Mouse (Mus musculus): Measurements from ENCODE around the gene Atxn1. TPM values are rescaled to one million over a fixed set of nuclear protein-coding genes. Genes with fewer than 3 reads are reported as not detected.
A peak's percentile ranks its signal among the peaks of the same experiment; 100 is the strongest.

Atxn1 gene
- total and polyA plus RNA-seq, 3 experiments: 8.0 to 13.1 (median 9.7) TPM

- Histone ChIP-seq H3K4me2 (ENCODE audit: insufficient read depth, low read depth, poor library complexity, severe bottlenecking) (no peak overlapping the region), H3K9ac (ENCODE audit: insufficient read depth, low read depth) (no peak overlapping the region), H3K4me1 (ENCODE audit: control insufficient read depth in 1 of 2, insufficient read depth in 2 of 2) (peaks cover 0 to 15% of the 10 kb centered on the region in 2 experiments; a peak in 2 of 4 replicates), H3K9me3 (replicated peaks; ENCODE audit: low read length) (no peaks in the 10 kb centered on the region), H3K79me2 (replicated peaks; ENCODE audit: control insufficient read depth, extremely low read depth, insufficient read depth, poor library complexity, severe bottlenecking) (0 out of 2 replicates have a peak, but pooled peaks cover 5% of the 10 kb centered on the region), H3K27me3 (replicated peaks) (no peaks in the 10 kb centered on the region), H3K4me3 (replicated peaks in 1 of 3; ENCODE audit: low read depth in 2 of 3, low read length in 2 of 3, poor library complexity in 1 of 3) (no peak overlapping the region), H3K36me3 (replicated peaks in 1 of 2; ENCODE audit: control insufficient read depth in 1 of 2, insufficient read depth in 1 of 2, low read length in 1 of 2) (peaks cover 0 to 76% of the 10 kb centered on the region in 2 experiments), H3K27ac (ENCODE audit: insufficient read depth, low read depth) (no peak overlapping the region)
- DNase-seq (ENCODE audit: extremely low read depth): no peak
- dilution Hi-C loops (cut with MboI; ENCODE audit: extremely low pct_ligation_motif_present, extremely low pct_unique_long_range_greater_than_20kb, low sequenced_read_pairs): no loop called here
- in situ Hi-C loops (cut with MboI; ENCODE audit: low pct_ligation_motif_present, low pct_unique_long_range_greater_than_20kb, low sequenced_read_pairs): no loop called here
- TF ChIP-seq EP300 (IDR thresholded peaks at IDR 0.05; ENCODE audit: low read length) (no peak), JUND (conservative IDR thresholded peaks at IDR 0.05; ENCODE audit: low read depth, low read length) (no peak), E2F4 (IDR thresholded peaks at IDR 0.05; ENCODE audit: insufficient replicate concordance, low read depth, low read length) (no peak), TBP (conservative IDR thresholded peaks at IDR 0.05; ENCODE audit: low read depth, low read length) (no peak), NELFE (IDR thresholded peaks at IDR 0.05; ENCODE audit: low read depth, low read length) (no peak), ZNF384 (IDR thresholded peaks at IDR 0.05; ENCODE audit: low read depth, low read length) (no peak), CHD1 (IDR thresholded peaks at IDR 0.05; ENCODE audit: low read depth, low read length) (no peak)
Measured at GRCm38 (mm10) chr13:45590898-45591297, 373.9 kb downstream of the Atxn1 start.

DNA sequence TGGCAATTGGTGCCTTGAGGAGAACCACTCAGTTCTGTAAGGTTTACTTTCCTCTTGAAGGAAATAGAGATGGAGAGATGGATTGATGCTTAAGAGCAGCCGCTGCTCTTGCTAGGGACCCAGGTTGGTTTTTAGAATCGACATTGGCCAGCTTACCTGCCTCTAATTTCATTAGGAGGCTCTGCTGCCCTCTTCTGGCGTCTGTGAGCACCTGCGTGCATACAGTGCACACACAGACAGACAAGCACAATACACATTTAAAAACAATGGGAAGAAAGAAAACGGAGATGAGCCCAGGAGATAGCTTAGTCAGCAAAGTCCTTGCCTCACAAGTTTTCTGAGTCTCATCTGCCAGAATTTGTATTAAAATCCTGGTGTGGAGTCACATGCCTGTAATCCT is 381.7 kb downstream of the Atxn1 start:
- peak; percentile 12 for DNase-seq (ENCODE audit: extremely low read depth)
- peaks cover 3% of the 10 kb centered on the region for H3K9me3 ChIP-seq (replicated peaks; ENCODE audit: low read length)
- dilution Hi-C loops (cut with MboI; ENCODE audit: extremely low pct_ligation_motif_present, extremely low pct_unique_long_range_greater_than_20kb, low sequenced_read_pairs) (no loop called here), in situ Hi-C loops (cut with MboI; ENCODE audit: low pct_ligation_motif_present, low pct_unique_long_range_greater_than_20kb, low sequenced_read_pairs) (no loop called here)
- H3K4me3 ChIP-seq (replicated peaks in 1 of 3; ENCODE audit: low read depth in 2 of 3, low read length in 2 of 3, poor library complexity in 1 of 3): no peak overlapping the region
- H3K27me3 ChIP-seq (replicated peaks): no peaks in the 10 kb centered on the region
- no peaks in the 10 kb centered on the region for H3K79me2 ChIP-seq (replicated peaks; ENCODE audit: control insufficient read depth, extremely low read depth, insufficient read depth, poor library complexity, severe bottlenecking)
- H3K9ac ChIP-seq (ENCODE audit: insufficient read depth, low read depth): no peak overlapping the region
- peak; percentile 18 to 28; a peak in 2 of 4 replicates for TF ChIP-seq CTCF (conservative IDR thresholded peaks at IDR 0.05 in 1 of 2, IDR thresholded peaks at IDR 0.05 in 1 of 2; ENCODE audit: low read depth in 2 of 2, low read length in 2 of 2)
- no peak for TF ChIP-seq JUN (IDR thresholded peaks at IDR 0.05; ENCODE audit: insufficient read depth, low read depth, low read length)
- H3K4me2 ChIP-seq (ENCODE audit: insufficient read depth, low read depth, poor library complexity, severe bottlenecking): no peak overlapping the region
- peaks cover 11 to 86% of the 10 kb centered on the region in 2 experiments for H3K36me3 ChIP-seq (replicated peaks in 1 of 2; ENCODE audit: control insufficient read depth in 1 of 2, insufficient read depth in 1 of 2, low read length in 1 of 2)
- no peaks in the 10 kb centered on the region for H3K4me1 ChIP-seq (ENCODE audit: control insufficient read depth in 1 of 2, insufficient read depth in 2 of 2)
- no peak overlapping the region for H3K27ac ChIP-seq (ENCODE audit: insufficient read depth, low read depth)

- peaks cover 11 to 85% of the 10 kb centered on the region in 2 experiments for H3K36me3 ChIP-seq (replicated peaks in 1 of 2; ENCODE audit: control insufficient read depth in 1 of 2, insufficient read depth in 1 of 2, low read length in 1 of 2)
- peaks cover 3% of the 10 kb centered on the region for H3K9me3 ChIP-seq (replicated peaks; ENCODE audit: low read length)
- no peaks in the 10 kb centered on the region for H3K27me3 ChIP-seq (replicated peaks)
- TF ChIP-seq GABPA (IDR thresholded peaks at IDR 0.05; ENCODE audit: insufficient replicate concordance, low read depth, low read length) (no peak), ETS1 (conservative IDR thresholded peaks at IDR 0.05; ENCODE audit: low read depth, low read length) (no peak)
- H3K4me2 ChIP-seq (ENCODE audit: insufficient read depth, low read depth, poor library complexity, severe bottlenecking): no peak overlapping the region
- H3K79me2 ChIP-seq (replicated peaks; ENCODE audit: control insufficient read depth, extremely low read depth, insufficient read depth, poor library complexity, severe bottlenecking): no peaks in the 10 kb centered on the region
- dilution Hi-C loops (cut with MboI; ENCODE audit: extremely low pct_ligation_motif_present, extremely low pct_unique_long_range_greater_than_20kb, low sequenced_read_pairs) (no loop called here), in situ Hi-C loops (cut with MboI; ENCODE audit: low pct_ligation_motif_present, low pct_unique_long_range_greater_than_20kb, low sequenced_read_pairs) (no loop called here)
- no peak for DNase-seq (ENCODE audit: extremely low read depth)
- H3K4me1 ChIP-seq (ENCODE audit: control insufficient read depth in 1 of 2, insufficient read depth in 2 of 2): no peaks in the 10 kb centered on the region
- H3K9ac ChIP-seq (ENCODE audit: insufficient read depth, low read depth): no peak overlapping the region
- no peak overlapping the region for H3K27ac ChIP-seq (ENCODE audit: insufficient read depth, low read depth)
- no peak overlapping the region for H3K4me3 ChIP-seq (replicated peaks in 1 of 3; ENCODE audit: low read depth in 2 of 3, low read length in 2 of 3, poor library complexity in 1 of 3)
Measured at GRCm38 (mm10) chr13:45582294-45582693, 382.5 kb downstream of the Atxn1 start.
